Mouse (Mus musculus) liver, embryonic 14.5 days (tissue): ENCODE data around the gene Bgn.

ENCODE experiments used
- CTCF ChIP-seq: IDR thresholded peaks from 2 replicates; pipeline ENCODE4 v1.5.1; 2016; ENCODE audit warnings: antibody characterized with exemption, low read depth, control low read depth
- EP300 ChIP-seq: IDR thresholded peaks from 2 replicates; pipeline ENCODE4 v1.6.1; 2016; ENCODE audit warnings: antibody characterized with exemption, low read depth

DNA sequence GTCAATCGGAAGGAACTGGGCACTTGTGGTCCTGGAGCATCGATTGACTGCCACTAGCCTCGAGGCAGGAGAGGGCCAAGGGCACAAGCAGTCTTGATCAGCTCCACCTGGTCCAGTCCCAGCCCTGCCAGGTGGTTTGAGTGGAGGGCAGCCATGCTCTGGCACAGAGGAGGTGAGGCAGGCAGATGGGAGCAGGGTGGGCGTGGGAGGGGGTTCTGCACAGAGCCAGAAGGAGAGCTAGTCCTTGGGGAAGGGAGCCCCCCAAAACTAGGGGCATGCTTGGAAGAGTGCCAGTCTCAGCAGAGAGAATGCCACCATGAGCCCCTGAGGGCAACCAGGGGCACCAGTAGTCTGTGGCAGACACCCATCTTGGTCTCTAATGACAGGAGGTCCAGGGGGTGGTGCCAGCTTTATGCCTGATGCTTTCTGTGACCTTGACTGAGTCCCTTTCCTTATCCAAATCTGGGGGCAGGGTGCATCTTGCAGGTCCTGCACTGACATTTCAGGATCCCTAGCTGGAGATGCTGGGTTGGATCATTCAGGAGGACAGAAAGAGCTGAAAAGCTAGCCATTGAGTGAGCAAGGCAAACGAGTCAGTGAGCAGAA lies 21.8 kb downstream of the Bgn start:
- TF ChIP-seq EP300 (no peak), CTCF (no peak)
